Mouse (Mus musculus): ENCODE results near the gene Asic3.
"Not testable (repeated sequence)": the region's sequence is repeated elsewhere in the genome, so short reads cannot be mapped to it uniquely, and the experiment has no call there.

The Asic3 gene

GRCm38 (mm10) chr5:24388246-24388915 lies 24.8 kb upstream of the Asic3 start:
- no peak for DNase-seq (ENCODE audit: low spot score)

GRCm38 (mm10) chr5:24389011-24389657 lies 24.1 kb upstream of the Asic3 start:
- DNase-seq (ENCODE audit: low spot score): no peak

GRCm38 (mm10) chr5:24389658-24390020 lies 23.6 kb upstream of the Asic3 start:
- no peak for DNase-seq (ENCODE audit: low spot score)

- DNase-seq (ENCODE audit: low spot score): no peak
Measured at GRCm38 (mm10) chr5:24391864-24392263, 21.3 kb upstream of the Asic3 start, which contains the start of gene Atg9b. Atg9b (minus strand) TSS chr5:24392143.

- no peak for DNase-seq (ENCODE audit: low spot score)
Measured at GRCm38 (mm10) chr5:24392724-24393123, 20.5 kb upstream of the Asic3 start.

- DNase-seq (ENCODE audit: low spot score): no peak
Measured at GRCm38 (mm10) chr5:24393392-24393997, 19.7 kb upstream of the Asic3 start, which contains the start of gene Abcb8. Abcb8 (plus strand) TSS chr5:24393663.

GRCm38 (mm10) chr5:24394165-24394894 lies 18.9 kb upstream of the Asic3 start:
- peak; percentile 69 for DNase-seq (ENCODE audit: low spot score)

GRCm38 (mm10) chr5:24396254-24396653 lies 16.9 kb upstream of the Asic3 start:
- not testable (repeated sequence) for DNase-seq (ENCODE audit: low spot score)

- DNase-seq (ENCODE audit: low spot score): no peak
Measured at GRCm38 (mm10) chr5:24399686-24400085, 13.5 kb upstream of the Asic3 start.

- no peak for DNase-seq (ENCODE audit: low spot score)
Measured at GRCm38 (mm10) chr5:24400362-24400761, 12.8 kb upstream of the Asic3 start.

- DNase-seq (ENCODE audit: low spot score): no peak
Measured at GRCm38 (mm10) chr5:24400911-24401605, 12.1 kb upstream of the Asic3 start.

GRCm38 (mm10) chr5:24401969-24402368 lies 11.2 kb upstream of the Asic3 start:
- DNase-seq (ENCODE audit: low spot score): no peak

- no peak for DNase-seq (ENCODE audit: low spot score)
Measured at GRCm38 (mm10) chr5:24404594-24405360, 8.4 kb upstream of the Asic3 start.

- no peak for DNase-seq (ENCODE audit: low spot score)
Measured at GRCm38 (mm10) chr5:24405389-24405876, 7.8 kb upstream of the Asic3 start.

GRCm38 (mm10) chr5:24408651-24409050 lies 4.5 kb upstream of the Asic3 start:
- no peak for DNase-seq (ENCODE audit: low spot score)

- DNase-seq (ENCODE audit: low spot score): no peak
Measured at GRCm38 (mm10) chr5:24409466-24409865, 3.7 kb upstream of the Asic3 start.

- no peak for DNase-seq (ENCODE audit: low spot score)
Measured at GRCm38 (mm10) chr5:24412063-24412462, 1.1 kb upstream of the Asic3 start.

GRCm38 (mm10) chr5:24413938-24414337 lies 746 bp downstream of the Asic3 start:
- DNase-seq (ENCODE audit: low spot score): no peak

- DNase-seq (ENCODE audit: low spot score): no peak
Measured at GRCm38 (mm10) chr5:24416222-24416736, 3.1 kb downstream of the Asic3 start.

GRCm38 (mm10) chr5:24417587-24417986 lies 4.4 kb downstream of the Asic3 start:
- no peak for DNase-seq (ENCODE audit: low spot score)

GRCm38 (mm10) chr5:24420381-24420780 lies 7.2 kb downstream of the Asic3 start:
- DNase-seq (ENCODE audit: low spot score): no peak
